Mouse (Mus musculus): Measurements from ENCODE around the gene 4930402F06Rik.
A peak's percentile ranks its signal among the peaks of the same experiment; 100 is the strongest.

4930402F06Rik gene

GRCm38 (mm10) chr2:35397096-35397495, at the start of gene 4930402F06Rik:
Gene 4930402F06Rik (minus strand): TSS chr2:35397175.
- no peak for DNase-seq (ENCODE audit: low read depth, low spot score)

- DNase-seq (ENCODE audit: low read depth, low spot score): no peak
These were observed 49.3 kb upstream of the 4930402F06Rik start for GRCm38 (mm10) chr2:35446300-35446699.

- DNase-seq (ENCODE audit: low read depth, low spot score): no peak
These were observed 48.6 kb upstream of the 4930402F06Rik start for GRCm38 (mm10) chr2:35445610-35446009.

GRCm38 (mm10) chr2:35444764-35445262, 47.8 kb upstream of the 4930402F06Rik start:
- no peak for DNase-seq (ENCODE audit: low read depth, low spot score)

GRCm38 (mm10) chr2:35443981-35444763, 47.2 kb upstream of the 4930402F06Rik start:
- no peak for DNase-seq (ENCODE audit: low read depth, low spot score)

- DNase-seq (ENCODE audit: low read depth, low spot score): no peak
These were observed 46.4 kb upstream of the 4930402F06Rik start for GRCm38 (mm10) chr2:35443325-35443724.

GRCm38 (mm10) chr2:35442079-35442478, 45.1 kb upstream of the 4930402F06Rik start:
- DNase-seq (ENCODE audit: low read depth, low spot score): no peak

GRCm38 (mm10) chr2:35441419-35441818, 44.4 kb upstream of the 4930402F06Rik start:
- DNase-seq (ENCODE audit: low read depth, low spot score): no peak

- DNase-seq (ENCODE audit: low read depth, low spot score): no peak
These were observed 43.5 kb upstream of the 4930402F06Rik start for GRCm38 (mm10) chr2:35440480-35440879.

GRCm38 (mm10) chr2:35437796-35438195, 40.8 kb upstream of the 4930402F06Rik start:
- no peak for DNase-seq (ENCODE audit: low read depth, low spot score)

GRCm38 (mm10) chr2:35434576-35435123, 37.7 kb upstream of the 4930402F06Rik start:
- no peak for DNase-seq (ENCODE audit: low read depth, low spot score)

GRCm38 (mm10) chr2:35433428-35433827, 36.5 kb upstream of the 4930402F06Rik start:
- no peak for DNase-seq (ENCODE audit: low read depth, low spot score)

GRCm38 (mm10) chr2:35432472-35432871, 35.5 kb upstream of the 4930402F06Rik start:
- DNase-seq (ENCODE audit: low read depth, low spot score): no peak

GRCm38 (mm10) chr2:35432011-35432410, 35.0 kb upstream of the 4930402F06Rik start:
- DNase-seq (ENCODE audit: low read depth, low spot score): no peak

- DNase-seq (ENCODE audit: low read depth, low spot score): no peak
These were observed 33.8 kb upstream of the 4930402F06Rik start for GRCm38 (mm10) chr2:35430806-35431205.

GRCm38 (mm10) chr2:35428615-35429300, 31.8 kb upstream of the 4930402F06Rik start:
- DNase-seq (ENCODE audit: low read depth, low spot score): no peak

- no peak for DNase-seq (ENCODE audit: low read depth, low spot score)
These were observed 30.6 kb upstream of the 4930402F06Rik start for GRCm38 (mm10) chr2:35427559-35427958.

GRCm38 (mm10) chr2:35423711-35424339, 26.9 kb upstream of the 4930402F06Rik start:
- peak; percentile 57 for DNase-seq (ENCODE audit: low read depth, low spot score)

- peak; percentile 75 for DNase-seq (ENCODE audit: low read depth, low spot score)
These were observed 25.4 kb upstream of the 4930402F06Rik start for GRCm38 (mm10) chr2:35422384-35422783.

- DNase-seq (ENCODE audit: low read depth, low spot score): no peak
These were observed 23.7 kb upstream of the 4930402F06Rik start for GRCm38 (mm10) chr2:35420681-35421080.

GRCm38 (mm10) chr2:35419671-35420070, 22.7 kb upstream of the 4930402F06Rik start:
- no peak for DNase-seq (ENCODE audit: low read depth, low spot score)

- DNase-seq (ENCODE audit: low read depth, low spot score): no peak
These were observed 22.3 kb upstream of the 4930402F06Rik start for GRCm38 (mm10) chr2:35419243-35419642.

Measured in CD4-positive helper T cell, adult 2 months (primary cell).